Mouse (Mus musculus): Measurements from ENCODE around the gene Retreg1. TPM values are rescaled to one million over a fixed set of nuclear protein-coding genes. Genes with fewer than 3 reads are reported as not detected.

The Retreg1 gene
- polyA plus RNA-seq, 2 experiments, result 0.75 to 1.6 TPM

GRCm38 (mm10) chr15:25866106-25866505 lies 23.1 kb downstream of the Retreg1 start:
- WGBS (ENCODE audit: insufficient replicate concordance), result 62% methylated on average over 6 of the region's 6 CpGs
- DNase-seq (ENCODE audit: low read depth in 3 of 3, low spot score in 3 of 3) (no peak), ATAC-seq (ENCODE audit: insufficient read depth) (no peak)
- Histone ChIP-seq H3K27ac (no peak overlapping the region), H3K4me3 (ENCODE audit: insufficient read depth in 1 of 2, low read depth in 2 of 2, low read length in 2 of 2) (no peak overlapping the region), H3K9me3 (ENCODE audit: control insufficient read depth, low read length) (no peaks in the 10 kb centered on the region), H3K36me3 (replicated peaks; ENCODE audit: control insufficient read depth, insufficient read depth, low read depth) (no peaks in the 10 kb centered on the region), H3K9ac (replicated peaks) (no peak overlapping the region), H3K4me1 (replicated peaks; ENCODE audit: control insufficient read depth in 2 of 2, insufficient read depth in 2 of 2, low read length in 1 of 2) (no peaks in the 10 kb centered on the region), H3K4me2 (ENCODE audit: low read depth) (no peak overlapping the region), H3K27me3 (ENCODE audit: control insufficient read depth, insufficient read depth, low read length) (no peaks in the 10 kb centered on the region)
- TF ChIP-seq EP300 (IDR thresholded peaks at IDR 0.05; ENCODE audit: low read depth) (no peak), CTCF (IDR thresholded peaks at IDR 0.05; ENCODE audit: low read depth) (no peak)

- WGBS (ENCODE audit: insufficient replicate concordance), result 56% methylated on average over 5 of the region's 5 CpGs
- peaks cover 0 to 2% of the 10 kb centered on the region in 2 experiments; a peak in 2 of 4 replicates for H3K4me1 ChIP-seq (replicated peaks; ENCODE audit: control insufficient read depth in 2 of 2, insufficient read depth in 2 of 2, low read length in 1 of 2)
- no peaks in the 10 kb centered on the region for H3K36me3 ChIP-seq (replicated peaks; ENCODE audit: control insufficient read depth, insufficient read depth, low read depth)
- ATAC-seq (ENCODE audit: insufficient read depth) (no peak), DNase-seq (ENCODE audit: low read depth in 3 of 3, low spot score in 3 of 3) (no peak)
- H3K9ac ChIP-seq (replicated peaks), result no peak overlapping the region
- no peak overlapping the region for H3K4me3 ChIP-seq (ENCODE audit: insufficient read depth in 1 of 2, low read depth in 2 of 2, low read length in 2 of 2)
- no peak overlapping the region for H3K27ac ChIP-seq
- H3K4me2 ChIP-seq (ENCODE audit: low read depth), result no peak overlapping the region
- no peaks in the 10 kb centered on the region for H3K27me3 ChIP-seq (ENCODE audit: control insufficient read depth, insufficient read depth, low read length)
- no peaks in the 10 kb centered on the region for H3K9me3 ChIP-seq (ENCODE audit: control insufficient read depth, low read length)
- TF ChIP-seq EP300 (IDR thresholded peaks at IDR 0.05; ENCODE audit: low read depth), result no peak
These were observed 26.1 kb downstream of the Retreg1 start for GRCm38 (mm10) chr15:25869129-25869528.

GRCm38 (mm10) chr15:25871470-25871869 lies 28.5 kb downstream of the Retreg1 start:
- Histone ChIP-seq H3K27me3 (ENCODE audit: control insufficient read depth, insufficient read depth, low read length) (no peaks in the 10 kb centered on the region), H3K36me3 (replicated peaks; ENCODE audit: control insufficient read depth, insufficient read depth, low read depth) (no peaks in the 10 kb centered on the region), H3K4me2 (ENCODE audit: low read depth) (no peak overlapping the region), H3K9me3 (ENCODE audit: control insufficient read depth, low read length) (no peaks in the 10 kb centered on the region), H3K4me1 (replicated peaks; ENCODE audit: control insufficient read depth in 2 of 2, insufficient read depth in 2 of 2, low read length in 1 of 2) (peaks cover 0 to 2% of the 10 kb centered on the region in 2 experiments; a peak in 2 of 4 replicates), H3K9ac (replicated peaks) (no peak overlapping the region), H3K4me3 (ENCODE audit: insufficient read depth in 1 of 2, low read depth in 2 of 2, low read length in 2 of 2) (no peak overlapping the region), H3K27ac (no peak overlapping the region)
- ATAC-seq (ENCODE audit: insufficient read depth), result no peak
- WGBS (ENCODE audit: insufficient replicate concordance), result 61% methylated on average over 7 of the region's 7 CpGs
- TF ChIP-seq EP300 (IDR thresholded peaks at IDR 0.05; ENCODE audit: low read depth) (no peak), CTCF (IDR thresholded peaks at IDR 0.05; ENCODE audit: low read depth) (no peak)
- no peak for DNase-seq (ENCODE audit: low read depth in 3 of 3, low spot score in 3 of 3)

DNA sequence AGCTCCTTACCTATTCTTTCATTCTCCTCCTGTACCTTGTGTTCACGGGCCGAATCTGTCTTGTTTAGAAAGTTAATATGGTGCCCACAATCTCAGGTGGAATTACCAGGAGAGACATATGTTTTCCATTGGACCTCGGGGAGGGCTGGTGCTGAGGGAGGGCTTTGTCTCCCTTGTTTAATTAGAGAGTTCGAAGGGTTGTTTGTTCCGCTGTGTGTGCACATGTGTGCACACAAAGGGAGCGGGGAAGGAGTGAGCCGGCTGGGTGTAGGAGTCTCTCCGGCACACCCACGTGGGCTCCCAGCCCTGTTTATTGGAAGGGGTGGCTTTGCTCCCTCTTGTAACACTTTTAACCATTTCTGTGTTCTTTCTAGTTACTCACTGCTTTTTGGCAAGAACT lies 29.1 kb downstream of the Retreg1 start:
- H3K4me2 ChIP-seq (ENCODE audit: low read depth), result no peak overlapping the region

GRCm38 (mm10) chr15:25872657-25873056 lies 29.7 kb downstream of the Retreg1 start:
- 76% methylated on average over 9 of the region's 9 CpGs for WGBS (ENCODE audit: insufficient replicate concordance)
- no peaks in the 10 kb centered on the region for H3K9me3 ChIP-seq (ENCODE audit: control insufficient read depth, low read length)

More for the DNA sequence above, 29.1 kb downstream of the Retreg1 start:
- H3K27ac ChIP-seq, result no peak overlapping the region
- ATAC-seq (ENCODE audit: insufficient read depth), result no peak
- no peaks in the 10 kb centered on the region for H3K9me3 ChIP-seq (ENCODE audit: control insufficient read depth, low read length)
- DNase-seq (ENCODE audit: low read depth in 3 of 3, low spot score in 3 of 3), result no peak
- peaks cover 0 to 2% of the 10 kb centered on the region in 2 experiments; a peak in 2 of 4 replicates for H3K4me1 ChIP-seq (replicated peaks; ENCODE audit: control insufficient read depth in 2 of 2, insufficient read depth in 2 of 2, low read length in 1 of 2)
- H3K27me3 ChIP-seq (ENCODE audit: control insufficient read depth, insufficient read depth, low read length), result no peaks in the 10 kb centered on the region
- H3K9ac ChIP-seq (replicated peaks), result no peak overlapping the region
- TF ChIP-seq CTCF (IDR thresholded peaks at IDR 0.05; ENCODE audit: low read depth) (no peak), EP300 (IDR thresholded peaks at IDR 0.05; ENCODE audit: low read depth) (no peak)
- H3K36me3 ChIP-seq (replicated peaks; ENCODE audit: control insufficient read depth, insufficient read depth, low read depth), result no peaks in the 10 kb centered on the region
- H3K4me3 ChIP-seq (ENCODE audit: insufficient read depth in 1 of 2, low read depth in 2 of 2, low read length in 2 of 2), result no peak overlapping the region
- WGBS (ENCODE audit: insufficient replicate concordance), result 75% methylated on average over 9 of the region's 9 CpGs

More at GRCm38 (mm10) chr15:25872657-25873056, 29.7 kb downstream of the Retreg1 start:
- H3K4me3 ChIP-seq (ENCODE audit: insufficient read depth in 1 of 2, low read depth in 2 of 2, low read length in 2 of 2), result no peak overlapping the region
- DNase-seq (ENCODE audit: low read depth in 3 of 3, low spot score in 3 of 3), result no peak
- no peak for ATAC-seq (ENCODE audit: insufficient read depth)
- no peak for TF ChIP-seq CTCF (IDR thresholded peaks at IDR 0.05; ENCODE audit: low read depth)
- no peak for TF ChIP-seq EP300 (IDR thresholded peaks at IDR 0.05; ENCODE audit: low read depth)
- no peak overlapping the region for H3K4me2 ChIP-seq (ENCODE audit: low read depth)
- no peak overlapping the region for H3K27ac ChIP-seq
- no peaks in the 10 kb centered on the region for H3K27me3 ChIP-seq (ENCODE audit: control insufficient read depth, insufficient read depth, low read length)
- peaks cover 0 to 2% of the 10 kb centered on the region in 2 experiments; a peak in 2 of 4 replicates for H3K4me1 ChIP-seq (replicated peaks; ENCODE audit: control insufficient read depth in 2 of 2, insufficient read depth in 2 of 2, low read length in 1 of 2)
- no peak overlapping the region for H3K9ac ChIP-seq (replicated peaks)
- no peaks in the 10 kb centered on the region for H3K36me3 ChIP-seq (replicated peaks; ENCODE audit: control insufficient read depth, insufficient read depth, low read depth)

Data from liver, embryonic 14.5 days (tissue).